Mouse (Mus musculus) adrenal gland, postnatal 10 days (tissue): ENCODE measurements around the gene Rbpj. TPM values are rescaled to one million over a fixed set of nuclear protein-coding genes. Genes with fewer than 3 reads are reported as not detected.
"Not testable (repeated sequence)": the region's sequence is repeated elsewhere in the genome, so short reads cannot be mapped to it uniquely, and the experiment has no call there.

Experiments
- DNase-seq: peaks from one replicate; pipeline ENCODE4 v3.0.0; 2021; ENCODE audit warnings: mixed read lengths
- total RNA-seq, 2 experiments: library from RNA; stranded (reverse); gene quantifications; 2 replicates each; pipeline ENCODE4 v1.2.3; 2021

The Rbpj gene
- total RNA-seq, 2 experiments from 2014 or later, result 39.4 to 49.0 TPM

GRCm38 (mm10) chr5:53673493-53674150, 207.7 kb downstream of the Rbpj start:
- DNase-seq, result not testable (repeated sequence)

- DNase-seq, result no peak
Observed at GRCm38 (mm10) chr5:53676671-53677070, 210.7 kb downstream of the Rbpj start.

- no peak for DNase-seq
Observed at GRCm38 (mm10) chr5:53678036-53678767, 212.2 kb downstream of the Rbpj start.

- no peak for DNase-seq
Observed at GRCm38 (mm10) chr5:53679651-53680050, 213.7 kb downstream of the Rbpj start.

GRCm38 (mm10) chr5:53683916-53684315, 218.0 kb downstream of the Rbpj start:
- DNase-seq, result no peak

GRCm38 (mm10) chr5:53684417-53684816, 218.5 kb downstream of the Rbpj start:
- no peak for DNase-seq

GRCm38 (mm10) chr5:53685623-53686022, 219.7 kb downstream of the Rbpj start:
- no peak for DNase-seq

GRCm38 (mm10) chr5:53686379-53686778, 220.4 kb downstream of the Rbpj start:
- peak; percentile 52 for DNase-seq

- DNase-seq, result no peak
Observed at GRCm38 (mm10) chr5:53688326-53688725, 222.4 kb downstream of the Rbpj start.

- no peak for DNase-seq
Observed at GRCm38 (mm10) chr5:53691577-53691976, 225.6 kb downstream of the Rbpj start.

GRCm38 (mm10) chr5:53692100-53692499, 226.1 kb downstream of the Rbpj start:
- no peak for DNase-seq

GRCm38 (mm10) chr5:53692662-53693061, 226.7 kb downstream of the Rbpj start:
- DNase-seq, result no peak

- no peak for DNase-seq
Observed at GRCm38 (mm10) chr5:53696701-53697100, 230.7 kb downstream of the Rbpj start.

GRCm38 (mm10) chr5:53697794-53698193, 231.8 kb downstream of the Rbpj start:
- no peak for DNase-seq

GRCm38 (mm10) chr5:53702686-53703085, 236.7 kb downstream of the Rbpj start:
- DNase-seq, result no peak

Other genes starting within 250 kb of the Rbpj start
- gene Smim20, start 199.1 kb upstream of the Rbpj start, total RNA-seq, result 10 to 100 TPM; 63.1 to 83.1 TPM
- under 1 TPM; 0.39 to 0.69 TPM for gene Cckar, start 241.6 kb downstream of the Rbpj start, total RNA-seq